Comparison of ENCODE assay signal across 32 mouse cellular contexts in genomic region chr3:94468931-94469330, GRCm38 (mm10). TPM values are rescaled to one million over a fixed set of nuclear protein-coding genes. Genes with fewer than 3 reads are reported as not detected.
DNase-seq lines count a peak whose midpoint lies in the region; ATAC-seq lines count a peak whose summit lies in the region.
"Had no signal": no experiment of that assay in that cellular context is flagged by ENCODE, and none has a peak within 500 bp of the region (broad histone marks: within the 10 kb centered on the region; RNA-seq: fewer than 3 reads in every experiment).

No protein-coding gene starts in this region.

- no peak for DNase-seq in embryonic facial prominence, embryonic 10.5 days (ENCODE audit: low spot score)
- DNase-seq in limb, embryonic 10.5 days (ENCODE audit: low spot score): no peak
- peak; percentile 64 for DNase-seq in midbrain, embryonic 11.5 days (ENCODE audit: low spot score, missing footprints)
- no peak for DNase-seq in layer of hippocampus, adult 8-10 months (ENCODE audit: low spot score in 2 of 2)
- DNase-seq: adrenal gland, adult 8-10 months; cerebellum, adult 8-10 months; cerebellum, postnatal 25 days; gastrocnemius, postnatal 36 days; heart, adult 2 months; heart, postnatal 4 days; kidney, adult 9 months; kidney, postnatal 14 days; right cerebral cortex, postnatal 25 days; thymus, postnatal 14 days had no signal

- no peaks in the 10 kb centered on the region for H3K9me3 ChIP-seq in embryonic facial prominence, embryonic 12.5 days
- H3K9me3 ChIP-seq in embryonic facial prominence, embryonic 10.5 days: no peaks in the 10 kb centered on the region
- no peaks in the 10 kb centered on the region for H3K9me3 ChIP-seq in limb, embryonic 13.5 days
- H3K9me3 ChIP-seq in limb, embryonic 10.5 days (replicated peaks): no peaks in the 10 kb centered on the region
- H3K9me3 ChIP-seq in midbrain, embryonic 11.5 days (ENCODE audit: control insufficient read depth, low read length): no peaks in the 10 kb centered on the region
- no peaks in the 10 kb centered on the region for H3K9me3 ChIP-seq in midbrain, embryonic 13.5 days
- H3K9me3 ChIP-seq: G1E; heart, embryonic 12.5 days; hindbrain, embryonic 13.5 days; limb, embryonic 12.5 days; megakaryocyte, embryonic 14.5 days; midbrain, embryonic 15.5 days had no signal

- 31% methylated on average over 3 of the region's 3 CpGs for WGBS in embryonic facial prominence, embryonic 12.5 days
- WGBS in embryonic facial prominence, embryonic 10.5 days: 51% methylated on average over 3 of the region's 3 CpGs
- WGBS in limb, embryonic 13.5 days: 31% methylated on average over 3 of the region's 3 CpGs
- WGBS in limb, embryonic 10.5 days: 45% methylated on average over 3 of the region's 3 CpGs
- WGBS in midbrain, embryonic 11.5 days: 64% methylated on average over 3 of the region's 3 CpGs
- 62% methylated on average over 3 of the region's 3 CpGs for WGBS in midbrain, embryonic 13.5 days

- no peaks in the 10 kb centered on the region for H3K36me3 ChIP-seq in embryonic facial prominence, embryonic 12.5 days
- H3K36me3 ChIP-seq in embryonic facial prominence, embryonic 10.5 days (replicated peaks): no peaks in the 10 kb centered on the region
- no peaks in the 10 kb centered on the region for H3K36me3 ChIP-seq in limb, embryonic 13.5 days
- H3K36me3 ChIP-seq in limb, embryonic 10.5 days: no peaks in the 10 kb centered on the region
- H3K36me3 ChIP-seq in midbrain, embryonic 11.5 days (ENCODE audit: control insufficient read depth, insufficient read depth, low read length): no peaks in the 10 kb centered on the region
- H3K36me3 ChIP-seq in midbrain, embryonic 13.5 days: no peaks in the 10 kb centered on the region
- H3K36me3 ChIP-seq: G1E; heart, embryonic 12.5 days; hindbrain, embryonic 13.5 days; limb, embryonic 12.5 days; midbrain, embryonic 15.5 days had no signal

- 0 out of 2 replicates have a peak, but pooled peaks have one; percentile 14 for ATAC-seq in embryonic facial prominence, embryonic 12.5 days (ENCODE audit: insufficient number of reproducible peaks, insufficient read depth, low FRiP score, low TSS enrichment)
- no peak for ATAC-seq in limb, embryonic 13.5 days (ENCODE audit: low FRiP score, low read depth)
- no peak for ATAC-seq in midbrain, embryonic 11.5 days (ENCODE audit: low FRiP score)
- no peak for ATAC-seq in midbrain, embryonic 13.5 days
- ATAC-seq in megakaryocyte progenitor cell, adult 5-6 weeks (replicated peaks; ENCODE audit: poor library complexity): peak; percentile 37; the same call in 1 of the 2 replicates
- ATAC-seq: intestine, embryonic 16.5 days; lung, postnatal 0 days; midbrain, embryonic 15.5 days had no signal

- no peak overlapping the region for H3K9ac ChIP-seq in embryonic facial prominence, embryonic 12.5 days
- H3K9ac ChIP-seq in limb, embryonic 13.5 days: peak overlapping the region; percentile 19; the same call in 1 of the 2 replicates
- no peak overlapping the region for H3K9ac ChIP-seq in midbrain, embryonic 11.5 days (ENCODE audit: low read length)
- H3K9ac ChIP-seq in midbrain, embryonic 13.5 days (replicated peaks): no peak overlapping the region
- H3K9ac ChIP-seq: heart, embryonic 12.5 days; hindbrain, embryonic 13.5 days; limb, embryonic 12.5 days; midbrain, embryonic 15.5 days had no signal

- no peak overlapping the region for H3K27ac ChIP-seq in embryonic facial prominence, embryonic 12.5 days
- no peak overlapping the region for H3K27ac ChIP-seq in embryonic facial prominence, embryonic 10.5 days (replicated peaks)
- no peak overlapping the region for H3K27ac ChIP-seq in limb, embryonic 13.5 days
- no peak overlapping the region for H3K27ac ChIP-seq in limb, embryonic 10.5 days
- H3K27ac ChIP-seq in midbrain, embryonic 11.5 days (ENCODE audit: low read depth, low read length): no peak overlapping the region
- H3K27ac ChIP-seq in midbrain, embryonic 13.5 days: no peak overlapping the region
- H3K27ac ChIP-seq: heart, adult 2 months; hindbrain, embryonic 13.5 days; limb, embryonic 12.5 days; midbrain, embryonic 15.5 days had no signal

- no peak overlapping the region for H3K4me3 ChIP-seq in embryonic facial prominence, embryonic 12.5 days
- no peak overlapping the region for H3K4me3 ChIP-seq in embryonic facial prominence, embryonic 10.5 days
- H3K4me3 ChIP-seq in limb, embryonic 13.5 days: no peak overlapping the region
- no peak overlapping the region for H3K4me3 ChIP-seq in limb, embryonic 10.5 days
- H3K4me3 ChIP-seq in midbrain, embryonic 11.5 days (ENCODE audit: low read depth, low read length): no peak overlapping the region
- H3K4me3 ChIP-seq in midbrain, embryonic 13.5 days (replicated peaks): no peak overlapping the region
- H3K4me3 ChIP-seq: heart, adult 2 months; heart, embryonic 12.5 days; hindbrain, embryonic 13.5 days; limb, embryonic 12.5 days; megakaryocyte, embryonic 14.5 days; midbrain, embryonic 15.5 days had no signal

- no peak overlapping the region for H3K4me2 ChIP-seq in embryonic facial prominence, embryonic 12.5 days (replicated peaks)
- no peak overlapping the region for H3K4me2 ChIP-seq in limb, embryonic 13.5 days (replicated peaks)
- no peak overlapping the region for H3K4me2 ChIP-seq in midbrain, embryonic 11.5 days
- H3K4me2 ChIP-seq in midbrain, embryonic 13.5 days (replicated peaks): no peak overlapping the region
- H3K4me2 ChIP-seq: heart, embryonic 12.5 days; hindbrain, embryonic 13.5 days; limb, embryonic 12.5 days; liver, embryonic 11.5 days; midbrain, embryonic 15.5 days had no signal

- H3K27me3 ChIP-seq in embryonic facial prominence, embryonic 12.5 days: no peaks in the 10 kb centered on the region
- H3K27me3 ChIP-seq in embryonic facial prominence, embryonic 10.5 days (replicated peaks; ENCODE audit: low read depth, poor library complexity, severe bottlenecking): no peaks in the 10 kb centered on the region; the same call in 1 of the 2 replicates
- no peaks in the 10 kb centered on the region for H3K27me3 ChIP-seq in limb, embryonic 13.5 days
- no peaks in the 10 kb centered on the region for H3K27me3 ChIP-seq in limb, embryonic 10.5 days (ENCODE audit: low read depth, poor library complexity, severe bottlenecking)
- H3K27me3 ChIP-seq in midbrain, embryonic 11.5 days (ENCODE audit: control insufficient read depth, insufficient read depth, low read length): no peaks in the 10 kb centered on the region
- no peaks in the 10 kb centered on the region for H3K27me3 ChIP-seq in midbrain, embryonic 13.5 days
- H3K27me3 ChIP-seq: heart, embryonic 12.5 days; hindbrain, embryonic 13.5 days; limb, embryonic 12.5 days; midbrain, embryonic 15.5 days had no signal

- peaks cover 18% of the 10 kb centered on the region; the same call in 1 of the 2 replicates for H3K4me1 ChIP-seq in embryonic facial prominence, embryonic 12.5 days
- peaks cover 31% of the 10 kb centered on the region for H3K4me1 ChIP-seq in embryonic facial prominence, embryonic 10.5 days
- H3K4me1 ChIP-seq in limb, embryonic 13.5 days: peaks cover 33% of the 10 kb centered on the region
- H3K4me1 ChIP-seq in limb, embryonic 10.5 days: peaks cover 43% of the 10 kb centered on the region
- peaks cover 21% of the 10 kb centered on the region for H3K4me1 ChIP-seq in midbrain, embryonic 11.5 days (ENCODE audit: control insufficient read depth, insufficient read depth, low read length)
- peaks cover 46% of the 10 kb centered on the region for H3K4me1 ChIP-seq in midbrain, embryonic 13.5 days (replicated peaks)
- H3K4me1 ChIP-seq: megakaryocyte, embryonic 14.5 days had no signal

RNA-seq across cellular contexts. Expression of gene Celf3, which starts 9.2 kb away (rescaled TPM):
- polyA plus RNA-seq in embryonic facial prominence, embryonic 12.5 days (2016; fragmentation: Nextera tagmentation; extraction: Ambion mirVana): 14.2 and 17.8 TPM in 2 replicates
- 25.4 and 28.7 TPM in 2 replicates for polyA plus RNA-seq in embryonic facial prominence, embryonic 10.5 days (2016; fragmentation: Nextera tagmentation; extraction: Ambion mirVana)
- polyA plus RNA-seq in limb, embryonic 13.5 days (2015; fragmentation: Nextera tagmentation; extraction: Ambion mirVana): 2.4 and 3.7 TPM in 2 replicates
- 1.4 and 1.5 TPM in 2 replicates for polyA plus RNA-seq in limb, embryonic 10.5 days (2016; fragmentation: Nextera tagmentation; extraction: Ambion mirVana)
- 150 and 154 TPM in 2 replicates for polyA plus RNA-seq in midbrain, embryonic 11.5 days (2014; fragmentation: Nextera tagmentation; extraction: Ambion mirVana)
- 396 and 399 TPM in 2 replicates for polyA plus RNA-seq in midbrain, embryonic 13.5 days (2015; fragmentation: Nextera tagmentation; extraction: Ambion mirVana)
- total RNA-seq in megakaryocyte progenitor cell, adult 5-6 weeks (2015): not detected in 2 replicates
- 0.08 TPM in 1 of 2 replicates, not detected in the other for total RNA-seq in megakaryocyte progenitor cell, adult 5-6 weeks (2017)
- total RNA-seq in layer of hippocampus, adult 8-10 months (2022): 100 to 1,000 TPM; 153 to 187 (median 176) TPM
- total RNA-seq: G1E; gastrocnemius, postnatal 36 days had no signal
- polyA plus RNA-seq: G1E had no signal

RNA-seq across cellular contexts. Expression of gene Riiad1, which starts 11.2 kb away (rescaled TPM):
- 2.0 and 2.3 TPM in 2 replicates for polyA plus RNA-seq in embryonic facial prominence, embryonic 12.5 days (2016; fragmentation: Nextera tagmentation; extraction: Ambion mirVana)
- polyA plus RNA-seq in embryonic facial prominence, embryonic 10.5 days (2016; fragmentation: Nextera tagmentation; extraction: Ambion mirVana): 1.8 and 3.2 TPM in 2 replicates
- polyA plus RNA-seq in limb, embryonic 13.5 days (2015; fragmentation: Nextera tagmentation; extraction: Ambion mirVana): 1.8 and 2.0 TPM in 2 replicates
- 1.4 and 1.8 TPM in 2 replicates for polyA plus RNA-seq in limb, embryonic 10.5 days (2016; fragmentation: Nextera tagmentation; extraction: Ambion mirVana)
- 15.3 TPM in 2 replicates for polyA plus RNA-seq in midbrain, embryonic 11.5 days (2014; fragmentation: Nextera tagmentation; extraction: Ambion mirVana)
- 24.3 and 26.1 TPM in 2 replicates for polyA plus RNA-seq in midbrain, embryonic 13.5 days (2015; fragmentation: Nextera tagmentation; extraction: Ambion mirVana)
- total RNA-seq in megakaryocyte progenitor cell, adult 5-6 weeks (2015): 1.1 and 1.4 TPM in 2 replicates
- not detected in 2 replicates for total RNA-seq in megakaryocyte progenitor cell, adult 5-6 weeks (2017)
- total RNA-seq in layer of hippocampus, adult 8-10 months (2022): 1 to 10 TPM; 4.9 to 6.9 (median 6.0) TPM
- total RNA-seq: G1E; neutrophil, adult 5-6 weeks had no signal
- polyA plus RNA-seq: G1E had no signal

RNA-seq across cellular contexts. Expression of gene Oaz3, which starts 25.2 kb away (rescaled TPM):
- 0.41 and 0.45 TPM in 2 replicates for polyA plus RNA-seq in embryonic facial prominence, embryonic 12.5 days (2016; fragmentation: Nextera tagmentation; extraction: Ambion mirVana)
- polyA plus RNA-seq in embryonic facial prominence, embryonic 10.5 days (2016; fragmentation: Nextera tagmentation; extraction: Ambion mirVana): 0.56 and 0.60 TPM in 2 replicates
- polyA plus RNA-seq in limb, embryonic 13.5 days (2015; fragmentation: Nextera tagmentation; extraction: Ambion mirVana): 0.73 and 0.94 TPM in 2 replicates
- polyA plus RNA-seq in limb, embryonic 10.5 days (2016; fragmentation: Nextera tagmentation; extraction: Ambion mirVana): 0.29 and 0.51 TPM in 2 replicates
- 0.12 TPM in 1 of 2 replicates, not detected in the other for polyA plus RNA-seq in midbrain, embryonic 11.5 days (2014; fragmentation: Nextera tagmentation; extraction: Ambion mirVana)
- polyA plus RNA-seq in midbrain, embryonic 13.5 days (2015; fragmentation: Nextera tagmentation; extraction: Ambion mirVana): 0.89 and 1.2 TPM in 2 replicates
- 0.46 TPM in 1 of 2 replicates, not detected in the other for total RNA-seq in megakaryocyte progenitor cell, adult 5-6 weeks (2015)
- not detected in 2 replicates for total RNA-seq in megakaryocyte progenitor cell, adult 5-6 weeks (2017)
- under 1 TPM in 1 of 4 experiments, not detected in 3; 0.52 TPM for total RNA-seq in layer of hippocampus, adult 8-10 months (2022)
- total RNA-seq: adrenal gland, adult 8-10 months; gastrocnemius, postnatal 36 days; heart, adult 2 months; heart, postnatal 4 days; layer of hippocampus, postnatal 10 days; left cerebral cortex, adult 18-20 months; left cerebral cortex, postnatal 14 days; neutrophil, adult 5-6 weeks had no signal
- polyA plus RNA-seq: embryonic facial prominence, embryonic 11.5 days; G1E had no signal

RNA-seq across cellular contexts. Expression of gene Mrpl9, which starts 25.8 kb away (rescaled TPM):
- polyA plus RNA-seq in embryonic facial prominence, embryonic 12.5 days (2016; fragmentation: Nextera tagmentation; extraction: Ambion mirVana): 65.3 and 65.6 TPM in 2 replicates
- 68.5 and 71.4 TPM in 2 replicates for polyA plus RNA-seq in embryonic facial prominence, embryonic 10.5 days (2016; fragmentation: Nextera tagmentation; extraction: Ambion mirVana)
- 66.8 and 67.0 TPM in 2 replicates for polyA plus RNA-seq in limb, embryonic 13.5 days (2015; fragmentation: Nextera tagmentation; extraction: Ambion mirVana)
- 71.0 and 77.8 TPM in 2 replicates for polyA plus RNA-seq in limb, embryonic 10.5 days (2016; fragmentation: Nextera tagmentation; extraction: Ambion mirVana)
- polyA plus RNA-seq in midbrain, embryonic 11.5 days (2014; fragmentation: Nextera tagmentation; extraction: Ambion mirVana): 71.1 and 73.3 TPM in 2 replicates
- 61.3 and 63.2 TPM in 2 replicates for polyA plus RNA-seq in midbrain, embryonic 13.5 days (2015; fragmentation: Nextera tagmentation; extraction: Ambion mirVana)
- 46.9 and 53.0 TPM in 2 replicates for total RNA-seq in megakaryocyte progenitor cell, adult 5-6 weeks (2015)
- 53.3 and 54.6 TPM in 2 replicates for total RNA-seq in megakaryocyte progenitor cell, adult 5-6 weeks (2017)
- 10 to 100 TPM; 34.8 to 42.3 (median 40.2) TPM for total RNA-seq in layer of hippocampus, adult 8-10 months (2022)

RNA-seq across cellular contexts. Expression of gene Tdrkh, which starts 55.9 kb away (rescaled TPM):
- polyA plus RNA-seq in embryonic facial prominence, embryonic 12.5 days (2016; fragmentation: Nextera tagmentation; extraction: Ambion mirVana): 11.8 and 13.9 TPM in 2 replicates
- 14.2 and 16.5 TPM in 2 replicates for polyA plus RNA-seq in embryonic facial prominence, embryonic 10.5 days (2016; fragmentation: Nextera tagmentation; extraction: Ambion mirVana)
- 8.4 and 8.9 TPM in 2 replicates for polyA plus RNA-seq in limb, embryonic 13.5 days (2015; fragmentation: Nextera tagmentation; extraction: Ambion mirVana)
- 5.1 and 6.6 TPM in 2 replicates for polyA plus RNA-seq in limb, embryonic 10.5 days (2016; fragmentation: Nextera tagmentation; extraction: Ambion mirVana)
- 55.3 and 63.2 TPM in 2 replicates for polyA plus RNA-seq in midbrain, embryonic 11.5 days (2014; fragmentation: Nextera tagmentation; extraction: Ambion mirVana)
- polyA plus RNA-seq in midbrain, embryonic 13.5 days (2015; fragmentation: Nextera tagmentation; extraction: Ambion mirVana): 61.6 and 63.1 TPM in 2 replicates
- total RNA-seq in megakaryocyte progenitor cell, adult 5-6 weeks (2015): 12.7 and 13.2 TPM in 2 replicates
- 3.9 and 5.5 TPM in 2 replicates for total RNA-seq in megakaryocyte progenitor cell, adult 5-6 weeks (2017)
- total RNA-seq in layer of hippocampus, adult 8-10 months (2022): 10 to 100 TPM; 40.9 to 46.6 (median 46.0) TPM
- polyA plus RNA-seq: G1E had no signal

Comparison
In these comparisons a context has a peak if more than half of its experiments do, and no peak if none do; other contexts are left out.
1. ATAC-seq: peak in embryonic facial prominence, embryonic 12.5 days (single experiment) and megakaryocyte progenitor cell, adult 5-6 weeks (single experiment); none in limb, embryonic 13.5 days (single experiment), midbrain, embryonic 11.5 days (single experiment) and midbrain, embryonic 13.5 days (single experiment).